Mouse (Mus musculus) bone marrow macrophage, adult 2 months (primary cell): ENCODE results near the gene Adh7.

ENCODE experiments used
- CTCF ChIP-seq: IDR thresholded peaks from 2 replicates; pipeline ENCODE4 v1.5.1; 2012; ENCODE audit warnings: low read depth, mild to moderate bottlenecking, low read length, moderate library complexity
- POLR2A ChIP-seq: IDR thresholded peaks from 2 replicates; pipeline ENCODE4 v1.6.1; 2012; ENCODE audit warnings: mild to moderate bottlenecking, low read depth, low read length, borderline replicate concordance

- TF ChIP-seq CTCF (no peak), POLR2A (no peak)
These were observed 53.7 kb downstream of the Adh7 start for GRCm38 (mm10) chr3:138271297-138271696.
